Mouse (Mus musculus) spleen, embryonic (tissue): ENCODE measurements around the gene Naa16.

Experiments
- CTCF ChIA-PET: fragments of 350-600 bp; sonication (Branson Sonifier 250); formaldehyde crosslinking; loops from one replicate; lab custom pipeline; 2022; lab: Charles Lee

The Naa16 gene

DNA sequence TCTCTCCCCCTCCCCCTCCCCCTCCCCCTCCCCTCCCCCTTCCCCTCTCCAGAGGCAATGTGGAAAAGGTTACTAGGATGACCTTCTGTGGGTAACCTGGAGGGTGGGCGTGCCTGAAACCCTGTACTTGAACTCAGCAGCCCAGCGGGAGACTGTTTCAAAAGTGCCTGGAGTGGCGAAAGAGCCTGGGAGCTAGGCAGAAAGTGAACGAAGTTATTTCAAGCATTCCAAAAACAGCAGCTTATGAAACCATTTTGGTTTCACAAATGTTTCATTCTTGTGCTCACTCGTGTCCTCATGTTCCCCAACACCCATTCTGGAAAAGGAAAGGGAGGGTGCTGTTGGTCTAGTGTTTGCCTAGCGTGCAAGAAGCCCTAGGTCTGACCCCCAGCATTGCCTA, 90.8 kb downstream of the Naa16 start:
- CTCF ChIA-PET: interaction anchor here (0.6 kb wide), 1 partner anchor 8 kb away, joined by 7 read pairs; no protein-coding TSS in a partner anchor

DNA sequence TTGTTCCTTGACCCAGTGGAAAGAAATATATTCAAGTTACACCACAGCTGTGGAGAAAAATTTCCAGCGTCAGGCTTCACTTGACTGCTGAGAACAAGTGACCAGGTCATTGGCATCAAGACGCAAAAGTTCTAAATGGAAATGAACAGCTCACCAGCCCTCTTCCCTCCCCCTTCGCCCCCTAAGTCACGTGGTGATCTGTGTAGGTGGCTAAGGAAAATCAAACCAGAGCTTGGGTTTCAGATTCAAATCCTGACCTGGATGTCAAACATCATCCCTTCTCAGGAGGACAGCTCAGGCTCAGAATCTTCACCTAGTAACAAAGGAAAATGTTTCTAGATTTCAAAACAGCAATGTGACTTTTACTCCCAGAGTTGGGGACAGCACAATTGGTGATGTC, 91.3 kb downstream of the Naa16 start:
- CTCF ChIA-PET: interaction anchor here (0.6 kb wide), 1 partner anchor 168 kb away, joined by 5 read pairs; no protein-coding TSS in a partner anchor

DNA sequence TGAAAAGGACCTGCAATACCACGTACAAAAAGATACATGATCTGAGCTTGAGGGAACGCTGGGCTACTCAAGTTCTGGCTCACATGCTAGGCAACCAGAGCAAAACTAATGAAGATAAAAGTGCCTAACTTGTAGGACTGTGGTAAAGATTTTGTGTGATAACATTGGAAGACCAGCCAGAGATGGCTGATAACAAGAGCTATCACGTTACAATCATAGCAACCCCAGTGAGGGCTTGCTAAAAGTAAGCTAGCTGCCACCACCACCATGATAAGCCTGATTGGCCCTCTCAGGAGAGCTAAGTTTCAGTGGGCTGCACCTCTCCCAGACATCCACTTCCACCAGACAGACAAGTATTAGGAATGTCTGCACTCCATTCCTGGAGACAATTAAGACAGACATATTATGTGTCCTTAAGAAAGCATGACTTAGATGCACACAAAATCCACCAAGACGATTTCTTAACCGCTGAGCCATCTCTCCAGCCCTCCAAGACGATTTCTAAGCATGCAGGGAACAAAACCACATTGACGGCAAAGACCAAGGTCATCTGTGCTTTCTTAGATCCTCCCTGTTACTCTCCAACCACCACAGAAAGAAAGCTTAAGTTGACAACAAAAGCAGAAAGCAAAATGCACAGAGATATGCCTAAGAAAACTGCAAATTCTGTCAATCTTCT, 92.1 kb downstream of the Naa16 start:
- CTCF ChIA-PET: no interaction called here

DNA sequence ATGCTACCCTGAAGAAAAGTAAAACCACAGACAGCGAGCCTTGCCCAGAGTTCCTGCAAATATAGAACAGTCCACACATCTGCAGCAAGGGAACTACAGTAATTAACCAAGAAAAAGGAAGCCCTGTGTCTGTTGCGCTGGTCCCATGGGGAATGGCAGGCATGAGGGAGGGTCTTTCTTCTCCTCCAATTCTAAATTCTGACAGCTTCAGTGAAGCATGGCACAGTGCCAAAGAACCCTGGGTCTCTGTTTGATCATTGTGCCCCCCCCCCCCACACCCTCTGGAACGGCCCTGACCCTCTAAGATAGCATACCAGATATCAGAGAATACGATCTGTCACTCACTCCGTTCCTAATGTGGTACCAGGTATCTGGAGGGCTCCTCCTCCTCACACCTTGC, 93.7 kb downstream of the Naa16 start:
- CTCF ChIA-PET: no interaction called here

DNA sequence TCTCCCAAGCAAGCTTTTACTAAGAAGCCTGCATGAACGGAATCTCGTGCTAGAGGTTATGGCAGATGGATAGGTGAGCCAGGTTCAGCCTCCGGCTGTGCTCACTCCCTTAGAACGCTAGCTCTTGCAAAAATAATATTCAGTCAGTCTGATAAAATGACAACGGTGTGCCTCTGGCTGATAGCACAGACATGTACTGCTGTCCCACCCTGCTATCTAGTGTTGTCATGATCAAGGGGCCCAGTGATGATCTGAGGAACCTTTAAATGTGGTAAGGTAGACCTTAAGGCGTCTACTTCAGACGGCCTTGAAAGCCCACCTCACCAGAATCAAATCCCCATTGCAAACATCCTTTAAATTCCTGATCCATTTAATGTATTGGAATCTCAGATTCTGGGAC, 94.4 kb downstream of the Naa16 start:
- CTCF ChIA-PET: no interaction called here

DNA sequence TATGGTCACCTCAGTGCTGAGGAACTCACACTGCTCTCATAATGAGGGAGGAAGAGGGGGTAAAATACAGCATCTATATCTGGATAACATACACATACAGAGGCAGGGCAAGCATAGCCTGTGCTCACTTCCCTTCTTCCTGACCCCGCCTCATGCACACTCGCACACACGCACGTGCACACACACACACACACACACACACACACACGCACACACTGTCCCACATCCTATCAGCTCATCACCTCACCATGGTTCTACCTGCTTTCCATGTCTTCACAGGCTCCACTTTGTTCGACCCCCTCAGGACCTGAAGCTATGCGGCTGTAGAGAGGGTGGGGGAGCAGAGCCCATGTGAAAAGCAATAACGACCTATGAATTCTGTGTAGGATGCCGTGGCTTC, 95.0 kb downstream of the Naa16 start:
- CTCF ChIA-PET: no interaction called here

DNA sequence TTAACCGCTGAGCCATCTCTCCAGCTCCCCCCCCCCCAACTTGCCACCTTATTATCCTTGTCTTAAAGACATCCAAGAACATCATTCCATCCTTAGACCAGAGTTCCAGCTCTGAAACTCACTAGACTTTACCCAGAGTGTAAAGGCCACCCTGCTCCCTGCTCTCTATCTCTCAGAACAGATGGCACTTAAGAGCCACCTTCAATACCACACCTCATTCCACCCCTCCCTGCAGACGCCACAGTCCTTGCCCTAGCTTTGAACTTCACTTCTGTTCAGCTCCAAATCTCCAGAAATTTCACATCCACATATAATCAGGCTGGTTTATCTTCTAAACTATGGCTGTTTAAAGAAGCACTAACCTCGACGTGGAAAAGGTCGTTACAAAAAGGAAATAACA, 95.6 kb downstream of the Naa16 start:
- CTCF ChIA-PET: interaction anchor here (0.5 to 0.6 kb wide), 3 partner anchors 14 to 62 kb away, joined by 3 to 8 read pairs (median 3); no protein-coding TSS in a partner anchor

DNA sequence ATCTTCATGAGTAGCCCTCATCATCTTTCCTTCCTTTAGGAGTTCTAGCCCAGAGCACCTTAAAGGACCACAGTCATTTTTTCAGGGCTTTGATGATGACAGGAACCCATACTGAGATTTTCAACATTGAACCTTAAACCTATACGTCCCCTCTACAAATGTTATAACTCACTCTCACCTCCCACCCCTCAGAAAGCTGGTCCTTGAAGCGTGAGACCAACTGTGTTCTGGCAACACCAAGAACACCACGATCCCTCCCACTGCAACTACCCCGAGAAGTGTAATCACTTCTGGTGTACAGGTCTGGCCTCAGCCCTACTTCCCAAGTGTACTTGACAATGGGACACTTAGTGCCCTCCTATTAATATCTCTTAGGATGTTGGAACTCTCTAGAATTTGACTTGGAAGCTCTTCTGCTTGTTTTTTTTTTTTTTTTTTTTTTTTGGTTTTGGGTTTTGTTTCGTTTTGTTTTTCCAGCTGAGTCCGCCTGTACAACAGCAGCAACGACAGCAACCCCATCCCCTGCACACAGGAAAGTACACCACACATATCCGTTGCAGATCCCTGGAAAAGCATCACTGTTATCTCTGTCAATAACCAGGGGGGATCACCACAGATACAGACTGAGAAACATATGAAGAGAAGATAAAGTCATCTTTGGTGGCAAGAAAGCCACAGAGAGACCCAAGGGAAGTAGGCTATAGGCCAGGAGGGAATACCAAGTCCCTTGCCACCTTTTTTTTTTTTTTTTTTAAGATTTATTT, 96.3 kb downstream of the Naa16 start:
- CTCF ChIA-PET: interaction anchor here (0.5 to 0.6 kb wide), 3 partner anchors 13 to 62 kb away, joined by 3 to 8 read pairs (median 3); no protein-coding TSS in a partner anchor

DNA sequence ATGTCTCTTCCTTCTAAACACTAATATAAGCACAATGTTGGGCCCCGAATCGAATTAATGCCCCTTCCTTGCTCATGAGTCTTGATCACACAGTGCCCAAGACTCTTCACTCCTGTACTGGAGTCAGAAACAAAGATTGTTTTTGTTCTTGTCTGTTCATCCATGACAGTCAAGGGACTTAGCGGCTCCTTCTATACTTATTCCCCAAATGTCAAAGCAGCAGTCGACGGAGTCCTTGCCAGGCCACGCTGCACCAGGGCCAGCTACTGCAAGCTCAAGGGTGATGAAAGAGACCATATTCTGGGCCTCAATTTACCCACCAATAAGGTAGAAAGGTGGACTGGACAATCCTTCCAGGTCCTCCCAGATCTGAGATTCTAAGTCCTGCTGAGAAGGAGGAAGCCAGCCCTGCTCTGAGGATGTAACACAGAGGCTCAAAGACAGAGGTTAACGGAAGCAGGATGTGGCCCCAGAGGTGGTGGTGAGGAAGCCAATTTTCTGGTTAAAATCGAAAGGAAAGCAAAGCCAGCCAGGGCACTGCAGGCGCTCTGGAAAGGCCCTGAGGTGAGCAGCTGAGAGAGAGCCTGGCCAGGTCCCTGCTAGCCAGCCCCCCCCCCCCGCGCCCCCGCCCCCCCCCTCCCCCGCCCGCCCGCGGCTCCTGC, 97.3 kb downstream of the Naa16 start:
- CTCF ChIA-PET: no interaction called here

DNA sequence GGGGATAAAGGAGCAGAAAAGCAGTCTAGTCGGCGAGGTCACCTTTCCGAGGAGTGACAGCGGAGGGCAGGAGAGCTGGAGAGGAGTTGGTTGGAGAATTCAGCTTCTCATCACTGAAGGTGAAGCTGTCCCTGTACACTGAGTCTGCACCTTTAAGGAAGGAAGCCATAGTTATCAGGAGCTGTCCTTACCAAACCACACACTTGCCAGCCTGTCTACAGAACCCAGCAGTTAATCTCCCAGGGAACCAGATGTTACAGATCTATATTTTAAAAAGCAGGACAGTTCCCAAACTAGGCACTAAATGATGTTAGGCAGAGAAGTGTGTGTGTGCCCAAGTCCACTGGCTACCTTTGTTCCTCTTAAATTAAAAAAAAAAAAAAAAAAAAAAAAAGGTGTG, 98.9 kb downstream of the Naa16 start:
- CTCF ChIA-PET: interaction anchor here (0.5 to 0.8 kb wide), 2 partner anchors 8 to 26 kb away, joined by 4 to 7 read pairs; no protein-coding TSS in a partner anchor

DNA sequence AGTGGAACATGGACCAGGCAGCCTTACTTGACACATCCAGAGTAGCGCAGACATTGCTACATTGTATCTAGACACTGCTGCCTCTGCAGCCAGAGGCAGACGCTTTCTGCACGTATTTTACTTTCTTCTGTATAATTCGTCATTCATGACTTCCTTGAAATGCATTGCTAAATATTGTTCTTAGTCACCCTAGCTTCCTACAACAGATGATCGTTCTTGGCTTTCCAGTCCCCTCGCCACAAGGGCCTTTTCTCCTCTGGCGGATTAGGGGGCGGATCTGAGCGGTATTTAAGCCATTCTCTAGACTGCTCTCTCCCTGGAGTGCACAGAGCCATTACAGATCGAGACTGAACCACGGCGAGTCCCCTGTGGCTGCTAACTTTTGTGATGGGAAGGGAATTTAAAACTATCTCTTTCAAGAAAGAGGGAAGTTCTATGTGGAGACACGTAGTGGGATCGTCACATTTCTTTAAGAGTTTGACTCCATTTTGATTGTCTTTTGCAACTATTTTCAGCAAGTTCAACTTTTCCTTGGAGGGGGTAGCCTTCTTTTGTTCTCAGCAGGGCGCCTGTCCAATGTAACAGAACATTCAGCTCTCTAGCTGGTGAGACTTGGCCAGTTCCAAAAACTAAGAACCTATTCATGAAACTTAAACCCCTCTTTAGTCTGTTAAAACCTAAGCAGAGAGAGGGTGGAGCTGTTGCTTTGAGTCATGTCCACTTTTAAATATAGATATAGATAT, 99.7 kb downstream of the Naa16 start:
- CTCF ChIA-PET: interaction anchor here (0.5 kb wide), 1 partner anchor 9 kb away, joined by 7 read pairs; no protein-coding TSS in a partner anchor

DNA sequence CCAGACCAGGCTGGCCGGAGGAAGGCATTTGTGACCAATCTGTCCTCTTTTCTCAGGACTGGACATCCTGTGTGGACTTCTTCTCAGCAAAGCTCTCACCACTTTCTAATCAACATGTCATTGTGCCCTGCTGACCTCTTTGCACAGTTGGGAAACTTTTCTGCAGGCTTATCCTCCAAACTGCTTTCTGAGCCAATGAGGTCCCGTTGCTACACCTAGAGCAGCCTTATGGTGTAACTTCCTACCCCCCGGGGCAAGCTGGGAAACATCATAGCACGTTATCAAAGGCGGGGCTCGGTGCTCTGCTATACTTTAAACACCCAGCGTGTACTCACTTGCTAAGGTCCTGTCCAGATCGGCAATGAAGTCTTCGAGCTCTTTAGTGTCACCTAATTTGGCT, 100.7 kb downstream of the Naa16 start:
- CTCF ChIA-PET: no interaction called here

DNA sequence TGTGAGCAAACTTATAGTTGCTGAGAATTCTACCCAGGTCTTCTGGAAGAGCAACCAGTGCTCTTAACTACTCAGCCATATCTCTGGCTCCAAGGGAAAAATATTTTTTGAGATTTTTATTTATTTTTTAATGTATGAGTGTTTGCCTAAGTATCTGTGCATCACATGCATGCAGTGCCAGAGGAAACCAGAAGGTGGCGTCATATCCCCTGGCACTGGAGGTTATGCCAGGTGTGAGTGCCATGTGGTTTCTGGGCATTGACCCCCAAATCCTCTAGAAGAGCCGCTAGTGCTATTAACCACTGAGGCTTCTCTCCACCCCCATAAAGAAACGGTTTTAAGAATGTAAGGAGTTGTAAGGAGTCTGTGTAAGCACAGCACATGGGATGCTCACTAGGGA, 102.3 kb downstream of the Naa16 start:
- CTCF ChIA-PET: interaction anchor here (0.7 kb wide), 1 partner anchor 42 kb away, joined by 6 read pairs; no protein-coding TSS in a partner anchor

DNA sequence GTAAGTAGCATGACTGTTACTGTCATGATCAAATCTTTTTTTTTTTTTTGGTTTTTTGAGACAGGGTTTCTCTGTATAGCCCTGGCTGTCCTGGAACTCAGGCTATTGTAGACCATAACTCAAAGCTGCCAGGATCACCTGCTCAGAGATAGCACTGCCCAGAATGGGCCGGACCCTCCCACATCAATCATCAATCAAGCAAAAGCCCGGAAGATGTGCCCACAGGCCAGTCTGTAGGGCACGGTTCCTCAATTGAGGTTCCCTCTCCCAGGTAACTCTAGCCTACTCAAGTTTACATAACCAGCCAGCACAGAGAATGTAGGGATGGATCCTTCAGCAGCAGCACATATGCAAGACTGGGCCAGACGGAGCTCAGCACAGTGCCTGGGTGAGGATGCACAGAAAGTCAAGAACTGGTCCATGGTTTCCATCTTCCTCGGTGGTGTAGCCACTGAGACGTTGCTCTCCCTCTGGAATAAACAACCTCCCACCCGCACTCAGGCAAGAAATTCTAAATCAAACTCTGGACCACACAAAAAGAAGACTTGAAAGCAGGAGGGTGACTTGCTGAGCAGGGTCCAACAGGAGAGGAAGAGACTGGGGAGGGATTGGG, 103.2 kb downstream of the Naa16 start:
- CTCF ChIA-PET: no interaction called here

DNA sequence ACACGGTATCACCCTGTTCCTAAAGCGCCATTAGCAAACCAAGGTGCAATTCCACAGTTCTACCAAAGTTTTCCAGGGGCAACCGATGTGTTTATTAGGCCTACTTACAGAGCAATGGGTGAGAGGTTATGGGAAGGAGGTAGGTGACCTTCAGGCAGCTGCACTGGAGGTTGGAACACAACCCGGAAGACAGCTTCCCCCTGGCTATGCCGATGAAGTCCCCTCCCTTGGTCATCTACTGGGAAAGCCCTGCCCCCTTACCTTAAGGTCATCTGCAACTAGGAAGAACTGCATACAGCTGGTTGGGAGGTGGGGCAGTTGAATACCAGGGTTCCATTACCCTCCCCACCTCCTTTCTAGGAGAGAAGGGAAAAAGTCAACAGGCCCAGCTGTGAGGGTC, 105.0 kb downstream of the Naa16 start:
- CTCF ChIA-PET: no interaction called here

DNA sequence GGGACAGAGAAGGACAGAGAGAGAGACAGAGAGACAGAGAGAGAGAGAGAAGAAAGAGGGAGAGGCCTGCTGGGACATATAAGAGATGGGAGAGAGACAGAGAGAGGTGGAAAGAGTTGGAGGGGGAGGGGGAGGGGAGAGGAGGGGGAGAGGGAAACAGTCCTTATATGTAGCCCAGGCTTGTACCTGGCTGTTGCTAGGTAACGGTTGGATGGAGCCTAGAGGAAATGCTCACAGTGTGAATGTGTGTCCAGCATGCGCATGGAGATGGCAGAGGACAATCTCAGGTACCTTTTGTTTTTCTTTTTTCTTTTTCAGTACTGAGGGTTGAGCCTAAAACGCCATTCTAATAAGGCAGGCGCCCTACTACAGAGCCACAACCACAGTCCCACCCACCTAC, 106.0 kb downstream of the Naa16 start:
- CTCF ChIA-PET: no interaction called here

DNA sequence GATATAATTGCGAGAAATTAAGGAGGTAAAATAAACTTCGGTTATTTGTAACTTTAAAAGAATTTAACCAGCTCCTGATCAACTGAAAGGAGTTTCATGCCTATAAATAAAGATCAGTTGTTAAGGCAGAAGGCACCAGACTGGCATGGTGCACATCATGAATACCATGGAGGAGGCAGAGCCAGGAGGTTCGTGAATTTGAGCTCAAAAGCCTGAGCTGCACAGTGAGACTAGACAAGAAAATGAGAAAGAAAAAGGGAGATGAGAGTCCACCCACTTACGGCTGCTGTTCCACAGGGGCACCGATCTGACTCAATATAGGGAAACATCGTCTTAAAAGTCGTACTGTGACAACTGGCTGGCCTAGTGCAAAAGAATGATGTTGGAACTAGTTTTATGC, 106.6 kb downstream of the Naa16 start:
- CTCF ChIA-PET: no interaction called here

DNA sequence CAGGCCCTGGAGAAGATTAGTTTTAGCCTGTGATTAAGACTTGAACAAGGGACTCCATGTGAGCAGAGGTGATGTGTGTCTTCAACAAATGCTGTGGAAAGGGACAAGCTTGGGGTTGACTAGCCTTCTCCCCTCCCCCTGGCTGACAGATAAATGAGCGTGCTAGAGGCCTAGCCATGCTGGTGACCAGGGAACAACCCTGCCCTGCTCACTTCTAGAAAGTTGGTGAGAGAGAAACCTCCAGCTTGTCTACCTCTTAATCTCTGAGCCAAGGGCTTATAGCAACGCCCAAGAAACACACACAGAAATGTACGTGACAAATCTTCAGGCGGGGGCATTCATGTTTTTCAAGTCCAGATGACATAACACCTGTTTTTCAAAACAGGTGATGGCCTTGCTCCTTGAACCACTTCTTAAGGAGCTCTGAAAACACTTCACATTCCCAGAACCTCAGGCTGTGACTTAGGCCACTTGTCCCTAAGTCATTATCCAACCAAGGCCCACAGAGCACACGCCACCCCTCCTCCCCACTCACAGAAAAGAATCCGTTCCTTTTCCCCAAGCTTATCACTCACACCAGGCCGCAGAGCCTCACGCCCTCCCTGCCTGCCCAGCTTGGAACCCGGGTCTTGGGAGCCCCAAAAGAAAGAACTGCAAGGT, 108.6 kb downstream of the Naa16 start:
- CTCF ChIA-PET: no interaction called here

DNA sequence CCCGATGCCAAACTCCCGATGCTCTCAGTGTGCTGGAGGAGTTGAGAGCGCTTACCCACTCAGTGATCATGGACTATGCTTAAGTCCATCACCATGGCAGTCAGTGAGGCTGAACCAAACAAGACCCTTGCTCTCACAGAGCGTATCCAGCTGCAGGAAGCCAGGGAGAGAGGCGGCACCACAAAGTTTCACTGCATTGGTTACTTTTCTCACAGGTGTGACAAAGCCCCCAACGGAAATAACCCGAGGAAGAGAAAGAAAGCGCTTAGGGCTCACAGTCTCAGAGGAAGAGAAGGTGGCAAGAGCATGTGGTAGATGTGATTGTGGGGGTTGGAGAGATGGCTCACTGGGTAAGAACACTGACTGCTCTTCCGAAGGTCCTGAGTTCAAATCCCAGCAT, 110.1 kb downstream of the Naa16 start:
- CTCF ChIA-PET: no interaction called here

DNA sequence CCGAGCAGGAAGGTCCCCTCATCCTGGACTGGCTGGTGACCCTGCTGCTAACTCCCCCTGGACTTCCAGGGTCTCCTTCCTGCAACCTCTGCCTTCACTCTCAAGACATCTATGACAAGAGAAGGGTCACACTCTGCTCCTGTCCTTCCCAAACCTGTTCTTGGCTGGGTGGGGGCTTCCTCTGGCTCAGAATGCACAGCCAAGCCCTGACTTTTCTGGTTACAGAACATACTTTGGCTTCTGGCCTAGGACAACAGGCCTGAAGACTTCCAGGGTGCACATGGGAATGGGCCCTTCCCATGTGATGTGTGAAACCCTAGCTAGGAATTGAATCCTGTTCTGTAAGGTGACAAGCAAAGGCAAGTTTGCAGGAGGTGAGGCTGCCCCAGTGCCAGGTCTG, 111.1 kb downstream of the Naa16 start:
- CTCF ChIA-PET: no interaction called here

DNA sequence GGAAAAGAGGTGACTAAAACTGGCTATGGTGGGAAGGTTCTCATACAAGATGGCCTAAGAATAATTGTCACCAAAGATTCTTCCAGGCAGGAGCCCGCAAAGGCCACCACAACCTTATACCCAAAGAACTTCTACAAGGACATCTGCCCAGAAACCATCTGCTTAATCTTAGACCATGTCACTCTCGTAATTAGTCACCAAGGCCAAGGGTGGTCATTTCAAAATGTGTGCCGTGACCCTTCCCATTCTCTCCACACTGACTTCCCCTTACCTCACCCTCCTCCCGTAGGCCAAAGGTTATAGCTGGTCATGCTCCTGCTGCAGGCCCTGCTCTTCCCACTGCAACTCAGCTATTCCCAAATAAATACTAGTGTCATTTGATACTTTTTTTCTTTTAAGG, 111.7 kb downstream of the Naa16 start:
- CTCF ChIA-PET: no interaction called here
